Mouse (Mus musculus) limb, embryonic 14.5 days (tissue): ENCODE data around the gene Olfr1358. TPM values are rescaled to one million over a fixed set of nuclear protein-coding genes. Genes with fewer than 3 reads are reported as not detected.
A peak's percentile ranks its signal among the peaks of the same experiment; 100 is the strongest.
"Not testable (repeated sequence)": the region's sequence is repeated elsewhere in the genome, so short reads cannot be mapped to it uniquely, and the experiment has no call there.

ENCODE experiments used
- ATAC-seq: fragments of 200-750 bp; cut with Nextera tagmentation; 2 replicates; pipeline ENCODE4 v1.8.0; 2017; ENCODE audit warnings: low read depth, moderate number of reproducible peaks, moderate TSS enrichment; ENCODE audit not compliant: low FRiP score
- DNase-seq: peaks from one replicate; pipeline ENCODE4 v3.0.0-alpha.2; 2015; ENCODE audit warnings: low spot score
- H3K27ac ChIP-seq: fragments of 300-500 bp; sonication (generic); replicated peaks from 2 replicates; pipeline ENCODE4 v1.5.1; 2014; ENCODE audit warnings: low read depth, mild to moderate bottlenecking, low read length, moderate library complexity, mixed read lengths
- H3K27me3 ChIP-seq: fragments of 300-500 bp; sonication (generic); 2 replicates; pipeline ENCODE4 v1.6.1; 2014; ENCODE audit warnings: low read length, mixed read lengths; ENCODE audit not compliant: control insufficient read depth, insufficient read depth
- H3K36me3 ChIP-seq: fragments of 300-500 bp; sonication (generic); 2 replicates; pipeline ENCODE4 v1.6.1; 2014; ENCODE audit warnings: mild to moderate bottlenecking, low read length, moderate library complexity, mixed read lengths; ENCODE audit not compliant: control insufficient read depth, insufficient read depth
- H3K4me1 ChIP-seq: fragments of 300-500 bp; sonication (generic); 2 replicates; pipeline ENCODE4 v1.6.1; 2014; ENCODE audit warnings: antibody characterized with exemption, low read length, mixed read lengths; ENCODE audit not compliant: control insufficient read depth, insufficient read depth
- H3K4me2 ChIP-seq: fragments of 300-500 bp; sonication (generic); replicated peaks from 2 replicates; pipeline ENCODE4 v1.6.1; 2014; ENCODE audit warnings: low read depth, mild to moderate bottlenecking, low read length, moderate library complexity; ENCODE audit not compliant: severe bottlenecking
- H3K4me3 ChIP-seq: fragments of 300-500 bp; sonication (generic); replicated peaks from 2 replicates; pipeline ENCODE4 v1.5.1; 2014; ENCODE audit warnings: low read length
- H3K9ac ChIP-seq: fragments of 300-500 bp; sonication (generic); 2 replicates; pipeline ENCODE4 v1.6.1; 2014; ENCODE audit warnings: mild to moderate bottlenecking, low read depth, low read length, moderate library complexity; ENCODE audit not compliant: severe bottlenecking
- H3K9me3 ChIP-seq: fragments of 300-500 bp; sonication (generic); 2 replicates; pipeline ENCODE4 v1.6.1; 2016; ENCODE audit warnings: low read length; ENCODE audit not compliant: control insufficient read depth
- POLR2A ChIP-seq: fragments of 200-500 bp; IDR thresholded peaks from 2 replicates; pipeline ENCODE4 v1.8.0; 2012; ENCODE audit warnings: inconsistent platforms, mild to moderate bottlenecking, moderate library complexity, borderline replicate concordance; ENCODE audit not compliant: insufficient read depth, insufficient read length; ENCODE audit errors: extremely low read depth
- WGBS: fragments of 180-500 bp; shearing (Covaris S2); extraction: QIAGEN DNeasy Blood & Tissue Kit; methylation state at CpG from one replicate; pipeline ENCODE4 v1.1.7; 2014; 5-methylcytosine and 5-hydroxymethylcytosine counted together
- polyA plus RNA-seq, 2 experiments: library from polyadenylated mRNA; depleted of rRNA in 1 of 2; stranded (reverse) in 1 of 2; unstranded in 1 of 2; fragments of >200 nt; fragmentation: Nextera tagmentation in 1 of 2; extraction: Ambion mirVana in 1 of 2; gene quantifications; 2 replicates each; pipeline versions ENCODE4 v1.2.1 to v1.2.3; 2012 to 2014

Olfr1358 gene
- polyA plus RNA-seq, 2 experiments = not detected

DNA sequence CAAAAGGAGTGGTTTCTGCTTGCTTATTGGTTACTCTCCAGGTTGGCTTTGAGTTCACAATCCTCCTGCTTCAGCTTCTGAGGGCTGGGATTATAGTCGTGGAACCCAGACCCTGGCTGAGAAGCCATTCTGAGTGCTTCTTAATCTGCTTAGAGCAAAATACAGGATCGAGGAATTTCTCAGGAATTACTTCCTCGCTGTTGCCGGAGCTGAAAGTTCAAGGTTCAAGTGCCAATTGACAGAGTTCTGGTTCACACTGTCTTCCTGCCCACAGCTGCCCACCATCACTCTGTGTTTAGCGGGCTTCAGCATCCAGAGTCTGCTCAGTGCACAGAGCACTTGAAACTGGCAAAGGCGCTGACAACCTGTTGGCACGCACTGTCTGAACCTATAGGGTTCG lies 42.5 kb upstream of the Olfr1358 start:
- H3K4me2 ChIP-seq = no peak overlapping the region
- no peaks in the 10 kb centered on the region for H3K27me3 ChIP-seq
- ATAC-seq = no peak
- H3K9me3 ChIP-seq = no peaks in the 10 kb centered on the region
- no peak overlapping the region for H3K27ac ChIP-seq
- H3K4me1 ChIP-seq = no peaks in the 10 kb centered on the region
- H3K9ac ChIP-seq = no peak overlapping the region
- no peak for TF ChIP-seq POLR2A
- H3K36me3 ChIP-seq = no peaks in the 10 kb centered on the region
- H3K4me3 ChIP-seq = no peak overlapping the region
- 74% methylated on average over 8 of the region's 8 CpGs for WGBS
- no peak for DNase-seq

DNA sequence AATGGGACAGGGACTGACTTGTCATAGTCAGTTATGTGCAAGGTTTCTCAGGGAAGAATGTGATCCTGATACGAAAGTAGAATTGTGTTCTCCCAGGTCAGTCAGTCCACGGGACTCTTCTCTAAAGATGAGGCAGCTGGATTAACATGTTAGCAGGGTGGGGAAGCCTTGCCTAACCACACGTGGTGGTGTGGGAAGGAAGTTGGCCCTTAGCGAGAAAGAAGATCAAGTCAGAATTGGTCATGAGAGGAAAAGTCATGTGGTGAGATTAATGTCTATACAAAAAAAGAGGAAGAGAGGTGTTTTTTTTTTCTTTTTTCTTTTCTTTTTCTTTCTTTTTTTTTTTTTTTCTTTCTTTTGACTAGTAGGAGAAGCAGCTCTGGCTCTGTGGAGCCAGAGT lies 40.4 kb upstream of the Olfr1358 start:
- Histone ChIP-seq H3K9me3 (no peaks in the 10 kb centered on the region), H3K4me2 (no peak overlapping the region), H3K4me3 (no peak overlapping the region), H3K36me3 (no peaks in the 10 kb centered on the region), H3K9ac (no peak overlapping the region), H3K4me1 (0 out of 2 replicates have a peak, but pooled peaks cover 4% of the 10 kb centered on the region), H3K27me3 (no peaks in the 10 kb centered on the region), H3K27ac (no peak overlapping the region)
- DNase-seq (no peak), ATAC-seq (no peak)
- no peak for TF ChIP-seq POLR2A
- WGBS = 72% methylated on average over 4 of the region's 4 CpGs

DNA sequence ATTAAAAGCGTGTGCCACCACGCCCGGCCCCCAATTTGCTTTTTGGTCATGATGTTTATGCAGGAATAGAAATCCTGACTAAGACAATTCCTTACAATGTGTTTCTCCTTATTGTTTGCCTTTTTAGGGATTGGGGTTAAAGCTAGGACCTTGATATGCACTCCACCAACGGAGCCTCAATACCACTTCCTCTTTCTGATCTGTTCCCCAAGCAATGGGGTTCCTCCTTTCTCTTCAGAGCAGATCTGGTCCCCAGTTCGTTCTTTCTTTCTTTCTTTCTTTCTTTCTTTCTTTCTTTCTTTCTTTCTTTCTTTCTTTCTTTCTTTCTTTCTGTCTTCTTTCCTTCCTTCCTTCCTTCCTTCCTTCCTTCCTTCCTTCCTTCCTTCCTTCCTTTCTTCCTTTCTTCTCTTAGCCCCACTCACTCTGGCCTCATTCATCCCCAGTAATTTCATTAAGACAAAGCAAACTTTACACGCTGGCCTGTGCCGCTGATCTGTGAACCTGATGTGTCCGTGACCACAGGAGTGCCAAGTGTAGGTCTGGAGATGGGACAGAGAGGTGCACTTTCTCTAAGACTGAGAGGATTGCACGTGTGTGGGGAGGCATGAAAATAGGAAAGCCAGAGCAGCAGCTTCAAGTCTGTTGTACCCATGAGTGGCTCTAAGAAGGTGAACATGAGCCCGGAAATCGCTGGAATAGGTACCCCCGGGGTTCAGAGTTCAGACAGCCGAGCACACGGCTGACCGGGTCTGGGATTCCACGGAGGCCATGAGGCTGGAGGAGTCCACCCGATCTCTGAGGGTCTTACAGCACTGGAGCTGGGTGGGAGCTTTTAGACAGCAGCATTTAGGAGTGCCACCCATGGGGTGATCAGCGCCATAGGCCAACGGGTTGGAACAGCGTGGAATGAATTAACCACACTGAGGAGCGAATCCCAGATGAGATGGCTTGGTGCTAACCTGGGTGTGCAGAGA lies 36.0 kb upstream of the Olfr1358 start:
- TF ChIP-seq POLR2A = no peak
- DNase-seq = no peak
- ATAC-seq = no peak; the same call in 1 of the 2 replicates
- Histone ChIP-seq H3K27me3 (peaks cover 6% of the 10 kb centered on the region; the same call in 1 of the 2 replicates), H3K36me3 (no peaks in the 10 kb centered on the region), H3K9ac (peak overlapping the region; percentile 58), H3K9me3 (no peaks in the 10 kb centered on the region), H3K4me3 (peak overlapping the region; percentile 52), H3K4me2 (peak overlapping the region; percentile 83), H3K27ac (no peak overlapping the region), H3K4me1 (0 out of 2 replicates have a peak, but pooled peaks cover 4% of the 10 kb centered on the region)
- WGBS = 36% methylated on average over 21 of the region's 21 CpGs

DNA sequence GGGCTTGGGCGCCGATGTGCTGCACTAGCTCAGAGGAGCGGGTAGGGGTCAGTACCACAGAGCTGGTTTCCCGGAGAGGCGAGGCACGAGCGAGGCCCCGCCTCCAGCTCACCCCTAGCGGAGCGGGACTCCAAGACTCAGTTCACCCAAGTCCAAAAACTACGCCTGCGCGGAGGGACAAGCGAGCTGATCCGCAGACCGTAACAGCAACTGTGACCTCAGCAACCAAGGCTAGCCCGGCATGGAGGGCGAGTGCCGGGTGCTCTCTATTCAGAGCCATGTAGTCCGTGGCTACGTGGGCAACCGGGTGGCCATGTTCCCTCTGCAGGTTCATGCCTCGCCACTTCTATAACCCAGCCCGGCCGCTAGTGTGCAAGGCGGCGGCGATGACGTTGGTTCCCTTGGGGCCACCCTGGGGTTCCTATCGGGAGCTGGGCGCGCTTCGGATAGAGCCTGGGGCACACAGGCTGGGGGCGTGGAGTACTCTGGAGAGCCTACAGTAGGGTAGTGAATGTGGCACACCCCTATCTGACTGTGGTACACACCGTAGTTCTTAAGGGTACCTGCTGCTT lies 35.2 kb upstream of the Olfr1358 start:
- H3K4me3 ChIP-seq = peak overlapping the region; percentile 52
- DNase-seq (peak; percentile 76), ATAC-seq (peak; percentile 93)
- WGBS = 4% methylated on average over 35 of the region's 35 CpGs
- no peaks in the 10 kb centered on the region for H3K9me3 ChIP-seq
- TF ChIP-seq POLR2A = no peak
- no peaks in the 10 kb centered on the region for H3K36me3 ChIP-seq
- peaks cover 6% of the 10 kb centered on the region; the same call in 1 of the 2 replicates for H3K27me3 ChIP-seq
- peak overlapping the region; percentile 83 for H3K4me2 ChIP-seq
- no peak overlapping the region for H3K27ac ChIP-seq
- H3K4me1 ChIP-seq = 0 out of 2 replicates have a peak, but pooled peaks cover 4% of the 10 kb centered on the region
- H3K9ac ChIP-seq = peak overlapping the region; percentile 58

DNA sequence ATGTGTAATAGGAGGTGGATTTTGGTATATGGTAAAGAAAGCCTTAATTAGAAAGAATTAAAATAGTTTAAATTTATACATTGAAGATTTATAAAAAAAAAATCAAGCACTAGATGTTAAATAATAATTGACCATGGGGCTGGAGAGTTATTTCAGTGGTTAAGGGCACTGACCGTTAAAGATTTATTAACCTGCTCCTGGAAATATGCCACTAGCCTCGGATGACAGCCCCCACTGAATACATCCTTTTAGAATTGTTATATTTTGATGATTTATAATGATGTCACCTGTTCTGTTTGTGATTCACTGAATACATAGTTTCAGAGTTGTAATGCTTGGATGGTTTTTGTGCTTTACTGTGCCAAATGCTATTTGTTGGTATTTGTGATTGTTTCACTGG lies 31.9 kb upstream of the Olfr1358 start:
- not testable (repeated sequence) for H3K36me3 ChIP-seq, H3K4me3 ChIP-seq, H3K4me2 ChIP-seq, H3K9ac ChIP-seq, DNase-seq, ATAC-seq, H3K27me3 ChIP-seq, H3K9me3 ChIP-seq, H3K4me1 ChIP-seq, H3K27ac ChIP-seq
- WGBS = 55% methylated on average over 2 of the region's 2 CpGs
